Mouse (Mus musculus) hindbrain, embryonic 13.5 days (tissue): ENCODE data around the gene Sirt7. TPM values are rescaled to one million over a fixed set of nuclear protein-coding genes. Genes with fewer than 3 reads are reported as not detected.

ENCODE experiments used
- ATAC-seq: fragments of 200-750 bp; cut with Nextera tagmentation; 2 replicates; pipeline ENCODE4 v1.8.0; 2017; ENCODE audit warnings: moderate TSS enrichment; ENCODE audit not compliant: low FRiP score
- H3K27ac ChIP-seq: fragments of 300-500 bp; sonication (generic); 2 replicates; pipeline ENCODE4 v1.5.1; 2015; ENCODE audit warnings: inconsistent platforms, mild to moderate bottlenecking, moderate library complexity
- H3K27me3 ChIP-seq: fragments of 300-500 bp; sonication (generic); 2 replicates; pipeline ENCODE4 v1.6.1; 2015; ENCODE audit warnings: mild to moderate bottlenecking, inconsistent platforms
- H3K36me3 ChIP-seq: fragments of 300-500 bp; sonication (generic); 2 replicates; pipeline ENCODE4 v1.6.1; 2015; ENCODE audit warnings: mild to moderate bottlenecking, inconsistent platforms
- H3K4me1 ChIP-seq: fragments of 300-500 bp; sonication (generic); replicated peaks from 2 replicates; pipeline ENCODE4 v1.6.1; 2015; ENCODE audit warnings: inconsistent platforms
- H3K4me2 ChIP-seq: fragments of 300-500 bp; sonication (generic); 2 replicates; pipeline ENCODE4 v1.6.1; 2015; ENCODE audit warnings: inconsistent platforms, mild to moderate bottlenecking, moderate library complexity
- H3K4me3 ChIP-seq: fragments of 300-500 bp; sonication (generic); 2 replicates; pipeline ENCODE4 v1.5.1; 2015; ENCODE audit warnings: mild to moderate bottlenecking, inconsistent platforms
- H3K9ac ChIP-seq: fragments of 300-500 bp; sonication (generic); 2 replicates; pipeline ENCODE4 v1.6.1; 2015; ENCODE audit warnings: mild to moderate bottlenecking, inconsistent platforms
- H3K9me3 ChIP-seq: fragments of 300-500 bp; sonication (generic); 2 replicates; pipeline ENCODE4 v1.6.1; 2016; ENCODE audit warnings: inconsistent platforms
- WGBS: fragments of 180-500 bp; shearing (Covaris S2); methylation state at CpG from one replicate; pipeline ENCODE4 v1.1.7; 2015; 5-methylcytosine and 5-hydroxymethylcytosine counted together
- polyA plus RNA-seq: library from polyadenylated mRNA; unstranded; fragments of >200 nt; fragmentation: Nextera tagmentation; extraction: Ambion mirVana; gene quantifications from 2 replicates; pipeline ENCODE4 v1.2.1, GENCODE M21; 2015

The Sirt7 gene
- polyA plus RNA-seq: 50.4 and 50.6 TPM in 2 replicates

DNA sequence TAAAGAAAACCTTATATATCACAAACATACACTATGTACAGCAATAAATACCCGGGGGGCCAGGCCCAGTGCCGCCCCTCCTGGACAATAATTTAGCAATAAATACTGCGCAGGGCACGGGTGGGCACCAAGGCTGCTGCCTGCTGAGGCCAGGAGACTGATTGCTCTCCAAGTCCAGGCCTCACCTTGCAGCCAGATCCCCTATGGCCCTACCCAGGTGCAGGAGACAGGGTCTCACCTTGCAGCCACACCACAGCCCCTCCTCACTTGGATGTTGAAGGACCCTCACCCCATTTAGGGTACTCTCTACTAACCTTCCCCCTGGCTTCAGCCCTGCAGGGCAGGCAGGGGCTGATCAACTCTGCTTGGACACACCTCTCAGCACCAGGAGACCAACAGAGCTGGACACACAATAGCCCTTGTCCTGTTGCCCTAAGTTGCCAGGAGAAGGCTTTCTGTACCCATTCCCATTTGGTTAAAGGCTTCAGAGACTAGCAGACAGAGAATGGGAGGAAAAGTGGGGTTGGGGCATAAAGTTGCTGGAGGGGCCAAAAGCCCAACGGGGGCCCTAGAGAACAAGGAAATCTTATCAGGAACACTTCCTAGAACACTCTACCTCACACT, at the start of gene Sirt7:
Gene Sirt7 (minus strand): TSS at position 89 of the 624 bp plus-strand sequence.
- 25% methylated on average over 5 of the region's 5 CpGs for WGBS
- H3K36me3 ChIP-seq: peaks cover 62% of the 10 kb centered on the region
- ATAC-seq: peak; percentile 60

GRCm38 (mm10) chr11:120673594-120674122, 48.6 kb upstream of the Sirt7 start:
- 0 out of 2 replicates have a peak, but pooled peaks have one; percentile 4 for ATAC-seq
- no peaks in the 10 kb centered on the region for H3K9me3 ChIP-seq
- H3K4me1 ChIP-seq: peaks cover 26% of the 10 kb centered on the region
- peak overlapping the region; percentile 80 for H3K9ac ChIP-seq
- H3K27me3 ChIP-seq: no peaks in the 10 kb centered on the region
- H3K4me3 ChIP-seq: peak overlapping the region; percentile 63
- 39% methylated on average over 12 of the region's 12 CpGs for WGBS
- H3K4me2 ChIP-seq: peak overlapping the region; percentile 87
- H3K36me3 ChIP-seq: peaks cover 27% of the 10 kb centered on the region
- H3K27ac ChIP-seq: peak overlapping the region; percentile 90

More for the DNA sequence above, at the start of gene Sirt7:
- H3K27ac ChIP-seq: peak within 1 kb of the TSS; percentile 90
- peak within 1 kb of the TSS; percentile 98 for H3K4me2 ChIP-seq
- peaks cover 31% of the 10 kb centered on the region for H3K4me1 ChIP-seq
- peak within 1 kb of the TSS; percentile 98 for H3K4me3 ChIP-seq
- H3K27me3 ChIP-seq: no peaks in the 10 kb centered on the region
- no peaks in the 10 kb centered on the region for H3K9me3 ChIP-seq
- H3K9ac ChIP-seq: peak within 1 kb of the TSS; percentile 92

DNA sequence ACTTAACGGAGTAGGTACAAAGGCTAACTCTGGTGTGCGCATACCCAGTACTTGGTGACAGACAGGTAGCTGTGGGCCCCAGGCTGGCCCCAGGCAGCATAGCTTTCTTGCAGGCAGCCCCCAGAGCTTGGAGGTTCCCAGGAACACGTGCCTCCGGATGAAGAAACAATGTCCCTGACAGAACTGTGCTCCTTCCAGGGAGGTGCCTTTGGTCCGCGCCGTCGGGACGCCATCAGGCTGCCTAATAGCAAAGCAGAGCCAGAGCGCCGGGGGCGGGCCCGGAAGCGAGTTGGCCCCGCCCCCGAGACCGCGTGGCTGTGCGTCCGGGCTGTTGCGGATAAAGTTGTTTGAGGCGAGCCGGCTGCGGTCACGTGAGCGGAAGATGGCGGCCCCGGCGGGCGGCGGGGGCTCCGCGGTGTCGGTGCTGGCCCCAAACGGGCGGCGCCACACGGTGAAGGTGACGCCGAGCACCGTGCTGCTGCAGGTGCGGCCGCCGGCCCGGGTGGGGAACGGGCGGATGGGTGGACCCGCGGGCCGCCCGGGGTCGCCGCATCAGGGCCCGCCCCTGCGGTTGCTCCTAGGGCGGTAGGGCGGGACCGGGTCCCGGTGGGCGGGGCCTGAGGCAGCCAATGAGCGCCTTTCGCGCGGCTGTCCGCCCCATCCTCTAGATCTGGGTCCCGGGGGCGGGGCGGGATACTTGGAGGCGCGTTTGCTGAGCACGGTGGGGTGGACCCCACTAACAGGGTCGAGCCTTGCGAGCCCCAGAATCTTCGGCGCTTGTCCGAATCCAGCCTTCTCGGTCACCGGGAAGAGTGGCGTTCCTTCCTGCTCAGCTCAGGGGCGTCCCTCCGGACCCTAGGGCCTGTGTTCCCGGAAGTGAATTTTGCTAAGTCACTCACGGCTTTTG, 47.9 kb upstream of the Sirt7 start, which contains the start of gene Aspscr1:
Gene Aspscr1 (plus strand): TSS at position 287 of the 907 bp plus-strand sequence.
- Histone ChIP-seq H3K27ac (peak within 1 kb of the TSS; percentile 90), H3K4me2 (peak within 1 kb of the TSS; percentile 87), H3K4me1 (peaks cover 26% of the 10 kb centered on the region), H3K36me3 (peaks cover 20% of the 10 kb centered on the region), H3K9ac (peak within 1 kb of the TSS; percentile 80), H3K27me3 (no peaks in the 10 kb centered on the region), H3K4me3 (peak within 1 kb of the TSS; percentile 63), H3K9me3 (no peaks in the 10 kb centered on the region)
- 1% methylated on average over 83 of the region's 83 CpGs for WGBS
- peak; percentile 97 for ATAC-seq

GRCm38 (mm10) chr11:120666617-120667016, 41.6 kb upstream of the Sirt7 start:
- no peaks in the 10 kb centered on the region for H3K36me3 ChIP-seq
- no peaks in the 10 kb centered on the region; the same call in 1 of the 2 replicates for H3K4me1 ChIP-seq
- H3K9ac ChIP-seq: 0 out of 2 replicates have a peak overlapping the region, but pooled peaks have one; percentile 43
- no peak overlapping the region for H3K4me3 ChIP-seq
- no peaks in the 10 kb centered on the region for H3K9me3 ChIP-seq
- 7% methylated on average over 3 of the region's 3 CpGs for WGBS
- H3K27ac ChIP-seq: no peak overlapping the region
- no peak for ATAC-seq
- no peak overlapping the region for H3K4me2 ChIP-seq
- H3K27me3 ChIP-seq: peaks cover 39% of the 10 kb centered on the region

- no peak overlapping the region for H3K4me2 ChIP-seq
- no peak overlapping the region for H3K9ac ChIP-seq
- peaks cover 51% of the 10 kb centered on the region for H3K27me3 ChIP-seq
- no peak for ATAC-seq
- no peak overlapping the region for H3K4me3 ChIP-seq
- H3K4me1 ChIP-seq: peaks cover 9% of the 10 kb centered on the region
- no peaks in the 10 kb centered on the region for H3K9me3 ChIP-seq
- no peak overlapping the region for H3K27ac ChIP-seq
- no peaks in the 10 kb centered on the region for H3K36me3 ChIP-seq
- WGBS: 68% methylated on average over 3 of the region's 3 CpGs
These were observed 40.4 kb upstream of the Sirt7 start for GRCm38 (mm10) chr11:120665406-120665805.

DNA sequence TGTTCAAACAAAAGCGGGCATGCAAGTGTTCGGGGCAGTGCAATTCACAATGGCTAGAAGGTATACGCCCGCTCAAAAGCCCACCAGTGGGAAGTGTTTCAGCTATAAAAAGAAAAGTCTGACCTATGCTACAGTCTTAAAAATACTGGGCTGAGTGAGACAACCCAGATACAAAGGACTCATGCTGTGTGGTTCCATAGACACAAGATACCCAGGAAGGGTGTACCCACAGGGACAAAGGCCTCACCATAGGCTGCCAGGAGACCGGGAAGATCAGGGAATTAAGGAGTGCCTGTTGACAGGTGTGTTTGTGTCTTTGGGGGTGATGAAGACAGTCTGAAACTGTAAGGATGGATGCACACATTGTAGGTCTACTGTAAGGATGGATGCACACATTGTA, 38.7 kb upstream of the Sirt7 start:
- ATAC-seq: no peak
- Histone ChIP-seq H3K27ac (no peak overlapping the region), H3K9ac (no peak overlapping the region), H3K27me3 (peaks cover 68% of the 10 kb centered on the region), H3K9me3 (no peaks in the 10 kb centered on the region), H3K4me2 (no peak overlapping the region), H3K4me1 (peaks cover 21% of the 10 kb centered on the region), H3K4me3 (no peak overlapping the region), H3K36me3 (no peaks in the 10 kb centered on the region)
- 70% methylated on average over 5 of the region's 5 CpGs for WGBS

GRCm38 (mm10) chr11:120662759-120663158, 37.7 kb upstream of the Sirt7 start:
- H3K4me3 ChIP-seq: no peak overlapping the region
- ATAC-seq: no peak
- no peak overlapping the region for H3K27ac ChIP-seq
- H3K27me3 ChIP-seq: peaks cover 78% of the 10 kb centered on the region
- peaks cover 21% of the 10 kb centered on the region for H3K4me1 ChIP-seq
- H3K4me2 ChIP-seq: no peak overlapping the region
- no peak overlapping the region for H3K9ac ChIP-seq
- no peaks in the 10 kb centered on the region for H3K36me3 ChIP-seq
- WGBS: 49% methylated on average over 6 of the region's 6 CpGs
- no peaks in the 10 kb centered on the region for H3K9me3 ChIP-seq

- Histone ChIP-seq H3K4me3 (peak within 1 kb of the TSS; percentile 40), H3K27me3 (peaks cover 94% of the 10 kb centered on the region), H3K36me3 (no peaks in the 10 kb centered on the region), H3K4me1 (peaks cover 21% of the 10 kb centered on the region), H3K9me3 (no peaks in the 10 kb centered on the region), H3K9ac (peak within 1 kb of the TSS; percentile 51), H3K27ac (no peak within 1 kb of the TSS), H3K4me2 (peak within 1 kb of the TSS; percentile 60)
- WGBS: under 1% methylated on average over 35 of the region's 35 CpGs
- ATAC-seq: no peak
These were observed 36.0 kb upstream of the Sirt7 start, which contains the start of gene Notum for GRCm38 (mm10) chr11:120661076-120661460. Gene Notum, minus strand, starts transcription at chr11:120661175.

DNA sequence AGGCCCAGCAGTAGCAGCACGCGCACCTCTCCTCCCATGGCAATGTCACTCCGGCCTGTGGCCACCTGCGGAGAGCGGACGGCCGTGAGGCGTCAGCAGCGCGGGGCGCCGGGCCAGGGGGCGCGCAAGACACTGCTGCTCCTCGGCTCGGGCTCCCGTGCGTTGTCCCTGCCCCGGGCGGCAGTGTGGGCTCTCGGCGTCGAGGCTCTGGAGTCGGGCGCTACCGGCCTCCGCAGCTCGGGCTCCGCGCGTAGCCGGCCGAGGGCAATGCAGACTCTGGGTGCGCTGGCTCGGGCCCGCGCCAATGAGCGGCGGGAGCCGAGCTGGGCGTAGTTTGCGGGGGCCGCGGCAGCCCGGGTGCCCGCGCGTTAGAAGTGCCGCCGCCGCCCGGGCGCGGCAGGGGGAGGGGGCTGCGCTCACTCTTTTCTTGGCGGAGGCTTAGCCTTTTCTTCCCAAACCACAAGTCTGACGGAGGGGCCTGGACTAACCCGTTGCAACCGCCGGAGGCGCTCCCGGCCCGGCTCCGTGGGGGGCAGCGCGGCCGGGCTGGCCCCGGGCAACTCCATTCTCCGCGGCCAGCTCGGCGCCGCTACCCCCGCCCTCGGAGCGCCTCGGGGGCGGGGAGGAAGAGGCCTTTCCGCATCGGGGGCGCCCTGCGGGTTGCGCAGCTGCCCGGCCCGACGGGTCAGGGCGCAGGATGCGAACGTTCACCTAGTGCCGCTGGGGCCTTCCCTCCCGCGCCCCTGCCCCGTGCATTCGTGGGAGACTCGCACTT, 35.4 kb upstream of the Sirt7 start:
- Histone ChIP-seq H3K36me3 (no peaks in the 10 kb centered on the region), H3K27me3 (peaks cover 97% of the 10 kb centered on the region), H3K9me3 (no peaks in the 10 kb centered on the region), H3K4me2 (peak overlapping the region; percentile 60), H3K27ac (no peak overlapping the region), H3K4me1 (peaks cover 21% of the 10 kb centered on the region), H3K4me3 (peak overlapping the region; percentile 40), H3K9ac (peak overlapping the region; percentile 51)
- WGBS: under 1% methylated on average over 93 of the region's 95 CpGs
- ATAC-seq: 0 out of 2 replicates have a peak, but pooled peaks have one; percentile 17

- Histone ChIP-seq H3K27me3 (peaks cover 91% of the 10 kb centered on the region), H3K4me2 (peak overlapping the region; percentile 60), H3K4me1 (peaks cover 21% of the 10 kb centered on the region), H3K27ac (no peak overlapping the region), H3K9ac (peak overlapping the region; percentile 51), H3K4me3 (peak overlapping the region; percentile 40), H3K9me3 (no peaks in the 10 kb centered on the region), H3K36me3 (no peaks in the 10 kb centered on the region)
- no peak for ATAC-seq
- 2% methylated on average over 50 of the region's 50 CpGs for WGBS
These were observed 34.7 kb upstream of the Sirt7 start for GRCm38 (mm10) chr11:120659509-120660300.

DNA sequence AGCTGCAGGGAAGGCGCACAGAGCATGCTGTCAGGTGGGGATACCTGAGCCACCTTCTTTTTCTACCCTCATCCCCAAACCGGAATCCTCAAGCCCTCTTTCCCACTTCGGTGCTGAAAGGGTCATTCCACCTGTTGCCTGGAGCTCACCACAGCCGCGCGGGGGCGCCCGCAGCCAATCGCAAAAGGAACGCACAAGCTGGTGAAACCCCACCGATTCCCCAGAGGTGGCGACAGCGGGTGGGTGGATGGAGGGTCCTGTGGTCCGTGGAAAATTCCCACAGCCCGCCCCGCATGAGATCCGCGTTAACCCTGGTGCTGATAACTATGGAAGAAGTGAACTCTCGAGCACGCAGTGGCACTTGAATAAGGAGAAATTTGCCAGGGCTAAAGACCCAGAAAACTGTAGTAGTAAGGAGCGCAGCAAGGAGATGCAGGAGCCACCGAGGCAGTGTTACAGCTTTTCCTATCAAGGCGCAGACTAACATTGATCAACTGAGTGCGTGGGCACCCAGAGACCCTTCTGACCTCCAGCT, 33.9 kb upstream of the Sirt7 start:
- H3K27me3 ChIP-seq: peaks cover 94% of the 10 kb centered on the region
- H3K9ac ChIP-seq: no peak overlapping the region
- H3K4me3 ChIP-seq: no peak overlapping the region
- no peaks in the 10 kb centered on the region for H3K36me3 ChIP-seq
- 4% methylated on average over 24 of the region's 24 CpGs for whole genome bisulfite sequencing
- H3K4me1 ChIP-seq: peaks cover 21% of the 10 kb centered on the region
- H3K27ac ChIP-seq: no peak overlapping the region
- H3K4me2 ChIP-seq: no peak overlapping the region
- ATAC-seq: no peak
- H3K9me3 ChIP-seq: no peaks in the 10 kb centered on the region
